Comparison of ENCODE assay signal across 9 mouse cellular contexts in the genomic region with DNA sequence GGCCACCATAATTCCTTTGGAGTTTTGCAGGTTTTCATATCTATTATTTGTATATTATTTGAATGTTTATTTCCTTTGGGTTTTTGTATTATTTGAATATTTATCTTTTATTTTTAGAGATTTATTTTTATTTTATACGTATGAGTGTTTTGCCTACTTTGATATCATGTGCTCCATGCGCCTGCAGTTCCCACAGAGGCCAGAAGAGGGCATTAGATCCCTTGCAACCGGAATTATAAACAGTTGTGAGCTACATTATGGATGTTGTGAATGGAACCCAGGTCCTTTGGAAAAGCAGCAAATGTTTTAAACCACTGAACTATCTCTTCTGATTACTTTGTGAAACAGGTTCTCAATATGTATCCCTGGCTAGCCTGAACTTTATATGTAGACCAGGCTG. TPM values are rescaled to one million over a fixed set of nuclear protein-coding genes. Genes with fewer than 3 reads are reported as not detected.
DNase-seq lines count a peak whose midpoint lies in the region; ATAC-seq and TF ChIP-seq lines count a peak whose summit lies in the region.
"Had no signal": no experiment of that assay in that cellular context is flagged by ENCODE, and none has a peak within 500 bp of the region (broad histone marks: within the 10 kb centered on the region; RNA-seq: fewer than 3 reads in every experiment).

No protein-coding gene starts in this region.

- DNase-seq in kidney, adult 18-20 months, result peak; percentile 37
- DNase-seq in CD8-positive naive resting alpha-beta T cell, adult 2 months (ENCODE audit: low read depth in 2 of 2, low spot score in 2 of 2), result peak; percentile 62 to 79
- no peak for DNase-seq in Patski (ENCODE audit: low read depth, low spot score)
- peak; percentile 77 for DNase-seq in lung, postnatal 36 days
- no peak for DNase-seq in left cerebral cortex, adult 11 months (ENCODE audit: low spot score)
- DNase-seq in frontal cortex, postnatal 25 days (ENCODE audit: low spot score in 2 of 2), result no peak
- DNase-seq in neural tube, embryonic 10.5 days (ENCODE audit: extremely low spot score, low spot score), result no peak

- no peaks in the 10 kb centered on the region for H3K27me3 ChIP-seq in kidney, embryonic 14.5 days (ENCODE audit: control insufficient read depth, insufficient read depth, low read length)
- no peaks in the 10 kb centered on the region for H3K27me3 ChIP-seq in Patski
- H3K27me3 ChIP-seq: stomach, embryonic 15.5 days had no signal

- CTCF ChIA-PET in Patski (lab: Charles Lee), result interaction anchor here (0.7 to 1.6 kb wide), 4 partner anchors 10 to 28 kb away, joined by 3 to 5 read pairs (median 4); no protein-coding TSS in a partner anchor

- no peak overlapping the region for H3K9ac ChIP-seq in kidney, embryonic 14.5 days (ENCODE audit: low read depth, low read length)
- H3K9ac ChIP-seq: stomach, embryonic 15.5 days had no signal

- no peaks in the 10 kb centered on the region; the same call in 1 of the 2 replicates for H3K9me3 ChIP-seq in kidney, embryonic 14.5 days (ENCODE audit: control insufficient read depth, low read length)
- H3K9me3 ChIP-seq: stomach, embryonic 15.5 days had no signal

- no peaks in the 10 kb centered on the region for H3K36me3 ChIP-seq in kidney, embryonic 14.5 days (ENCODE audit: control insufficient read depth, insufficient read depth, low read length)

- peak; percentile 88 for TF ChIP-seq CTCF in Patski (IDR thresholded peaks at IDR 0.05)

- no peak overlapping the region for H3K27ac ChIP-seq in kidney, embryonic 14.5 days (ENCODE audit: low read depth, low read length)
- H3K27ac ChIP-seq: stomach, embryonic 15.5 days had no signal

- POLR2A ChIA-PET in Patski (lab: Charles Lee), result no interaction called here

- no peak overlapping the region for H3K4me2 ChIP-seq in kidney, embryonic 14.5 days (replicated peaks; ENCODE audit: low read depth, low read length)
- H3K4me2 ChIP-seq: stomach, embryonic 15.5 days had no signal

- H3K4me3 ChIP-seq in kidney, embryonic 14.5 days (ENCODE audit: low read length), result no peak overlapping the region
- H3K4me3 ChIP-seq: stomach, embryonic 15.5 days had no signal

- no peak for ATAC-seq in kidney, embryonic 14.5 days (ENCODE audit: low FRiP score, low TSS enrichment)
- no peak for ATAC-seq in Patski

- in situ Hi-C loops in Patski (cut with MboI; ENCODE audit: low pct_unique_long_range_greater_than_20kb), result no loop called here

- 68% methylated on average over 3 of the region's 3 CpGs for WGBS in kidney, embryonic 14.5 days

- no peaks in the 10 kb centered on the region for H3K4me1 ChIP-seq in kidney, embryonic 14.5 days (ENCODE audit: control insufficient read depth, insufficient read depth, low read length)

RNA-seq across cellular contexts. Expression of a gene that starts 46.2 kb away (rescaled TPM):
- 7.6 and 8.7 TPM in 2 replicates for polyA plus RNA-seq in kidney, embryonic 14.5 days (2014; fragmentation: Nextera tagmentation; extraction: Ambion mirVana)
- polyA plus RNA-seq in Patski (2021), result 111 TPM

Comparison
In these comparisons a context has a peak if more than half of its experiments do, and no peak if none do; other contexts are left out.
1. DNase-seq: peak in kidney, adult 18-20 months (single experiment), CD8-positive naive resting alpha-beta T cell, adult 2 months (2 of 2) and lung, postnatal 36 days (single experiment); none in Patski (single experiment), left cerebral cortex, adult 11 months (single experiment), frontal cortex, postnatal 25 days (0 of 2) and neural tube, embryonic 10.5 days (single experiment).
2. RNA of a gene that starts 46.2 kb away (polyA plus RNA-seq): 111 TPM in Patski (single experiment); 7.6 to 8.7 TPM in kidney, embryonic 14.5 days; every median in the first group is over 10 times any median in the second.